Mouse (Mus musculus): ENCODE measurements around the gene Stx16. TPM values are rescaled to one million over a fixed set of nuclear protein-coding genes. Genes with fewer than 3 reads are reported as not detected.

Gene Stx16
- polyA plus RNA-seq (2012; rRNA removed) (67.7 and 67.8 TPM in 2 replicates), polyA plus RNA-seq (2014; fragmentation: Nextera tagmentation; extraction: Ambion mirVana) (10.9 and 11.3 TPM in 2 replicates)

- no peaks in the 10 kb centered on the region for H3K9me3 ChIP-seq (ENCODE audit: control insufficient read depth, low read length)
- H3K4me3 ChIP-seq (replicated peaks; ENCODE audit: low read length) = peak within 1 kb of the TSS; percentile 70
- H3K27me3 ChIP-seq (ENCODE audit: control insufficient read depth, insufficient read depth, low read length) = no peaks in the 10 kb centered on the region
- peak within 1 kb of the TSS; percentile 79 for H3K4me2 ChIP-seq (replicated peaks; ENCODE audit: low read depth, low read length, severe bottlenecking)
- DNase-seq (ENCODE audit: low spot score) (peak; percentile 93), ATAC-seq (ENCODE audit: low FRiP score, low read depth) (peak; percentile 85)
- peaks cover 35% of the 10 kb centered on the region for H3K4me1 ChIP-seq (ENCODE audit: control insufficient read depth, insufficient read depth, low read length)
- H3K9ac ChIP-seq (ENCODE audit: low read depth, low read length, severe bottlenecking) = peak within 1 kb of the TSS; percentile 78
- under 1% methylated on average over 32 of the region's 32 CpGs for WGBS
- peak within 1 kb of the TSS; percentile 98 for H3K27ac ChIP-seq (replicated peaks; ENCODE audit: low read depth, low read length)
- H3K36me3 ChIP-seq (ENCODE audit: control insufficient read depth, insufficient read depth, low read length) = no peaks in the 10 kb centered on the region
- TF ChIP-seq POLR2A (IDR thresholded peaks at IDR 0.05; ENCODE audit: borderline replicate concordance, extremely low read depth, insufficient read depth, insufficient read length) = 0 out of 2 replicates have a peak, but pooled peaks have one; percentile 44
These were observed at the start of gene Stx16 for GRCm38 (mm10) chr2:174075673-174076432. Gene Stx16, plus strand, starts transcription at chr2:174076308.

- H3K36me3 ChIP-seq (ENCODE audit: control insufficient read depth, insufficient read depth, low read length) = no peaks in the 10 kb centered on the region
These were observed 49.7 kb upstream of the Stx16 start for GRCm38 (mm10) chr2:174026406-174026805.

GRCm38 (mm10) chr2:174033257-174033800 lies 42.8 kb upstream of the Stx16 start:
- WGBS = 87% methylated on average over 9 of the region's 9 CpGs
- TF ChIP-seq POLR2A (IDR thresholded peaks at IDR 0.05; ENCODE audit: borderline replicate concordance, extremely low read depth, insufficient read depth, insufficient read length) = no peak

More at GRCm38 (mm10) chr2:174026406-174026805, 49.7 kb upstream of the Stx16 start:
- WGBS = 65% methylated on average over 4 of the region's 4 CpGs
- peaks cover 13% of the 10 kb centered on the region for H3K4me1 ChIP-seq (ENCODE audit: control insufficient read depth, insufficient read depth, low read length)
- no peak overlapping the region for H3K27ac ChIP-seq (replicated peaks; ENCODE audit: low read depth, low read length)
- ATAC-seq (ENCODE audit: low FRiP score, low read depth) (no peak; the same call in 1 of the 2 replicates), DNase-seq (ENCODE audit: low spot score) (no peak)
- no peaks in the 10 kb centered on the region for H3K9me3 ChIP-seq (ENCODE audit: control insufficient read depth, low read length)
- no peak overlapping the region for H3K4me3 ChIP-seq (replicated peaks; ENCODE audit: low read length)
- no peaks in the 10 kb centered on the region for H3K27me3 ChIP-seq (ENCODE audit: control insufficient read depth, insufficient read depth, low read length)
- no peak overlapping the region for H3K4me2 ChIP-seq (replicated peaks; ENCODE audit: low read depth, low read length, severe bottlenecking)
- no peak overlapping the region for H3K9ac ChIP-seq (ENCODE audit: low read depth, low read length, severe bottlenecking)
- TF ChIP-seq POLR2A (IDR thresholded peaks at IDR 0.05; ENCODE audit: borderline replicate concordance, extremely low read depth, insufficient read depth, insufficient read length) = no peak

GRCm38 (mm10) chr2:174047656-174048055 lies 28.5 kb upstream of the Stx16 start:
- no peak for ATAC-seq (ENCODE audit: low FRiP score, low read depth)
- Histone ChIP-seq H3K36me3 (ENCODE audit: control insufficient read depth, insufficient read depth, low read length) (no peaks in the 10 kb centered on the region), H3K27ac (replicated peaks; ENCODE audit: low read depth, low read length) (no peak overlapping the region), H3K4me2 (replicated peaks; ENCODE audit: low read depth, low read length, severe bottlenecking) (no peak overlapping the region), H3K4me1 (ENCODE audit: control insufficient read depth, insufficient read depth, low read length) (peaks cover 19% of the 10 kb centered on the region), H3K4me3 (replicated peaks; ENCODE audit: low read length) (no peak overlapping the region), H3K9me3 (ENCODE audit: control insufficient read depth, low read length) (no peaks in the 10 kb centered on the region; the same call in 1 of the 2 replicates), H3K9ac (ENCODE audit: low read depth, low read length, severe bottlenecking) (no peak overlapping the region), H3K27me3 (ENCODE audit: control insufficient read depth, insufficient read depth, low read length) (no peaks in the 10 kb centered on the region)
- TF ChIP-seq POLR2A (IDR thresholded peaks at IDR 0.05; ENCODE audit: borderline replicate concordance, extremely low read depth, insufficient read depth, insufficient read length) = no peak
- DNase-seq (ENCODE audit: low spot score) = no peak
- 94% methylated on average over 2 of the region's 2 CpGs for WGBS

More at GRCm38 (mm10) chr2:174033257-174033800, 42.8 kb upstream of the Stx16 start:
- ATAC-seq (ENCODE audit: low FRiP score, low read depth) (no peak), DNase-seq (ENCODE audit: low spot score) (no peak)
- Histone ChIP-seq H3K4me2 (replicated peaks; ENCODE audit: low read depth, low read length, severe bottlenecking) (no peak overlapping the region), H3K9me3 (ENCODE audit: control insufficient read depth, low read length) (no peaks in the 10 kb centered on the region), H3K4me1 (ENCODE audit: control insufficient read depth, insufficient read depth, low read length) (no peaks in the 10 kb centered on the region), H3K27ac (replicated peaks; ENCODE audit: low read depth, low read length) (no peak overlapping the region), H3K36me3 (ENCODE audit: control insufficient read depth, insufficient read depth, low read length) (no peaks in the 10 kb centered on the region), H3K27me3 (ENCODE audit: control insufficient read depth, insufficient read depth, low read length) (no peaks in the 10 kb centered on the region), H3K4me3 (replicated peaks; ENCODE audit: low read length) (no peak overlapping the region), H3K9ac (ENCODE audit: low read depth, low read length, severe bottlenecking) (no peak overlapping the region)

GRCm38 (mm10) chr2:174049481-174050338 lies 26.4 kb upstream of the Stx16 start:
- Histone ChIP-seq H3K27me3 (ENCODE audit: control insufficient read depth, insufficient read depth, low read length) (no peaks in the 10 kb centered on the region), H3K9me3 (ENCODE audit: control insufficient read depth, low read length) (no peaks in the 10 kb centered on the region; the same call in 1 of the 2 replicates), H3K4me3 (replicated peaks; ENCODE audit: low read length) (no peak overlapping the region), H3K9ac (ENCODE audit: low read depth, low read length, severe bottlenecking) (no peak overlapping the region), H3K4me1 (ENCODE audit: control insufficient read depth, insufficient read depth, low read length) (peaks cover 19% of the 10 kb centered on the region), H3K27ac (replicated peaks; ENCODE audit: low read depth, low read length) (peak overlapping the region; percentile 58), H3K36me3 (ENCODE audit: control insufficient read depth, insufficient read depth, low read length) (no peaks in the 10 kb centered on the region), H3K4me2 (replicated peaks; ENCODE audit: low read depth, low read length, severe bottlenecking) (no peak overlapping the region)
- DNase-seq (ENCODE audit: low spot score) (peak; percentile 71), ATAC-seq (ENCODE audit: low FRiP score, low read depth) (peak; percentile 92)
- WGBS = 0% methylated on average over 4 of the region's 4 CpGs
- TF ChIP-seq POLR2A (IDR thresholded peaks at IDR 0.05; ENCODE audit: borderline replicate concordance, extremely low read depth, insufficient read depth, insufficient read length) = no peak
